ENCODE assay signal across 18 mouse cellular contexts in the genomic region with DNA sequence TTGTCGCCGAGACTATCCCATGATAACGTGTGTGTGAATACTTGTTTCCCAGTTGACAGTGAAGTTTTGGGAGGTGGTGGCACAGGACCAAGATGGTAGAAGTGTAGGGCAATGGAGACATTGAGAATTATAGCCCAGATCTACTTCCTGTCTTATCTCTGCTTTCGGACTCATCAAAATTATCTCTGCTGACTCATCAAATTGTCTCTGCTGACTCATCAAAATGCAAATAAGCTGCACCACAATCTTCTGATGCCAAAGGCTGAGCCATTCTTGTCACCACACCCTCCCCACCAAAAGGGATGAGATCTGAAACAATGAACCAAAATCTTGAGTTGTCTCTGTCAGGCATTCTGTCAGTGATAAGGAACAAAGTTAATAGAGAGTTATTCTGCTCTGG.
"Had no signal": no experiment of that assay in that cellular context is flagged by ENCODE, and none has a peak within 500 bp of the region (broad histone marks: within the 10 kb centered on the region; RNA-seq: fewer than 3 reads in every experiment).

No protein-coding gene starts in this region.

- H3K27ac ChIP-seq: midbrain, embryonic 10.5 days; midbrain, embryonic 13.5 days; neural tube, embryonic 13.5 days; neural tube, embryonic 15.5 days; stomach, embryonic 15.5 days; stomach, postnatal 0 days had no signal

- H3K9me3 ChIP-seq: midbrain, embryonic 10.5 days; midbrain, embryonic 13.5 days; neural tube, embryonic 15.5 days; stomach, embryonic 15.5 days had no signal

- ATAC-seq: midbrain, embryonic 13.5 days; midbrain, embryonic 16.5 days had no signal

- H3K9ac ChIP-seq: lung, embryonic 14.5 days; midbrain, embryonic 13.5 days; neural tube, embryonic 13.5 days; neural tube, embryonic 15.5 days; stomach, embryonic 15.5 days had no signal

- DNase-seq: lung, adult 18-20 months; lung, embryonic 14.5 days; lung, postnatal 10 days; lung, postnatal 4 days; retina, postnatal 1 day; right cerebral cortex, adult 18-20 months; right cerebral cortex, postnatal 25 days; thymus, adult 2 months; thymus, postnatal 25 days; thymus, postnatal 4 days had no signal

- H3K4me3 ChIP-seq: midbrain, embryonic 10.5 days; midbrain, embryonic 13.5 days; myocyte; neural tube, embryonic 13.5 days; neural tube, embryonic 15.5 days; stomach, embryonic 15.5 days had no signal

- H3K4me1 ChIP-seq: midbrain, embryonic 10.5 days; midbrain, embryonic 13.5 days; neural tube, embryonic 13.5 days; neural tube, embryonic 15.5 days; stomach, embryonic 15.5 days had no signal

- H3K36me3 ChIP-seq: midbrain, embryonic 10.5 days; midbrain, embryonic 13.5 days; neural tube, embryonic 13.5 days; neural tube, embryonic 15.5 days; stomach, embryonic 15.5 days had no signal

- H3K27me3 ChIP-seq: midbrain, embryonic 13.5 days; neural tube, embryonic 13.5 days; neural tube, embryonic 15.5 days; stomach, embryonic 15.5 days had no signal

- H3K4me2 ChIP-seq: lung, embryonic 14.5 days; midbrain, embryonic 13.5 days; neural tube, embryonic 13.5 days; neural tube, embryonic 15.5 days; stomach, embryonic 15.5 days had no signal
